Comparison of ENCODE assay signal across 8 mouse cellular contexts in genomic region chr2:158687804-158688241, GRCm38 (mm10). TPM values are rescaled to one million over a fixed set of nuclear protein-coding genes. Genes with fewer than 3 reads are reported as not detected.
DNase-seq lines count a peak whose midpoint lies in the region; ATAC-seq and TF ChIP-seq lines count a peak whose summit lies in the region.

No protein-coding gene starts in this region.

- no peak for TF ChIP-seq CTCF in liver, postnatal 0 days (IDR thresholded peaks at IDR 0.05; ENCODE audit: low read depth)
- no peak for TF ChIP-seq CTCF in lung, adult 2 months (IDR thresholded peaks at IDR 0.05; ENCODE audit: insufficient read depth, low read length)

- H3K4me3 ChIP-seq in liver, postnatal 0 days (ENCODE audit: low read depth, low read length): no peak overlapping the region
- no peak overlapping the region for H3K4me3 ChIP-seq in liver, embryonic 11.5 days (ENCODE audit: low read depth, low read length)
- H3K4me3 ChIP-seq in lung, adult 2 months (replicated peaks; ENCODE audit: extremely low read depth, low read depth, low read length): no peak overlapping the region
- no peak overlapping the region; the same call in 1 of the 2 replicates for H3K4me3 ChIP-seq in stomach, embryonic 16.5 days (replicated peaks; ENCODE audit: low read length)

- H3K9ac ChIP-seq in liver, postnatal 0 days (replicated peaks): no peak overlapping the region
- no peak overlapping the region for H3K9ac ChIP-seq in liver, embryonic 11.5 days (ENCODE audit: low read depth, low read length)
- no peak overlapping the region for H3K9ac ChIP-seq in stomach, embryonic 16.5 days (ENCODE audit: low read length)

- no peak for TF ChIP-seq EP300 in liver, postnatal 0 days (IDR thresholded peaks at IDR 0.05; ENCODE audit: low read depth)

- TF ChIP-seq POLR2A in lung, adult 2 months (IDR thresholded peaks at IDR 0.05; ENCODE audit: borderline replicate concordance, extremely low read depth, low read depth, low read length): no peak

- ATAC-seq in liver, postnatal 0 days: no peak
- ATAC-seq in liver, embryonic 11.5 days (replicated peaks; ENCODE audit: low FRiP score): no peak
- ATAC-seq in stomach, embryonic 16.5 days (ENCODE audit: insufficient read depth, low FRiP score): peak; percentile 51
- ATAC-seq in megakaryocyte-erythroid progenitor cell, adult 5-6 weeks (replicated peaks; ENCODE audit: low FRiP score, low TSS enrichment, poor library complexity, severe bottlenecking): no peak

- 40% methylated on average over 25 of the region's 25 CpGs for WGBS in liver, postnatal 0 days (ENCODE audit: insufficient replicate concordance)
- WGBS in liver, embryonic 11.5 days: 53% methylated on average over 25 of the region's 25 CpGs
- WGBS in lung, adult 2 months: 25% methylated on average over 25 of the region's 25 CpGs
- WGBS in stomach, embryonic 16.5 days: 40% methylated on average over 25 of the region's 25 CpGs

- no peak overlapping the region for H3K4me2 ChIP-seq in liver, postnatal 0 days (ENCODE audit: low read depth, low read length)
- no peak overlapping the region for H3K4me2 ChIP-seq in liver, embryonic 11.5 days
- peak overlapping the region; percentile 30; the same call in 1 of the 2 replicates for H3K4me2 ChIP-seq in stomach, embryonic 16.5 days (ENCODE audit: low read depth, low read length)

- H3K4me1 ChIP-seq in liver, postnatal 0 days (ENCODE audit: insufficient read depth): peaks cover 7% of the 10 kb centered on the region
- H3K4me1 ChIP-seq in liver, embryonic 11.5 days (replicated peaks; ENCODE audit: control insufficient read depth, insufficient read depth, low read length): no peaks in the 10 kb centered on the region
- peaks cover 33% of the 10 kb centered on the region for H3K4me1 ChIP-seq in lung, adult 2 months (ENCODE audit: control insufficient read depth, insufficient read depth, low read length)
- H3K4me1 ChIP-seq in stomach, embryonic 16.5 days (ENCODE audit: control insufficient read depth, insufficient read depth, low read length): no peaks in the 10 kb centered on the region

- no peaks in the 10 kb centered on the region for H3K27me3 ChIP-seq in liver, postnatal 0 days (ENCODE audit: insufficient read depth, low read length)
- no peaks in the 10 kb centered on the region for H3K27me3 ChIP-seq in liver, embryonic 11.5 days (replicated peaks; ENCODE audit: control insufficient read depth, insufficient read depth, low read length)
- no peaks in the 10 kb centered on the region for H3K27me3 ChIP-seq in stomach, embryonic 16.5 days (ENCODE audit: control insufficient read depth, insufficient read depth, low read length)

- H3K27ac ChIP-seq in liver, postnatal 0 days (ENCODE audit: low read depth): no peak overlapping the region
- H3K27ac ChIP-seq in liver, embryonic 11.5 days (ENCODE audit: low read depth, low read length): no peak overlapping the region
- peak overlapping the region; percentile 32; the same call in 1 of the 2 replicates for H3K27ac ChIP-seq in stomach, embryonic 16.5 days (ENCODE audit: low read length)

- DNase-seq in liver, postnatal 0 days: peak; percentile 22
- DNase-seq in liver, embryonic 11.5 days (ENCODE audit: low spot score): no peak
- DNase-seq in adrenal gland, adult 8-10 months: peak; percentile 52
- DNase-seq in gastrocnemius, postnatal 25 days: peak; percentile 53
- peak; percentile 79 for DNase-seq in kidney, adult 18-20 months
- peak; percentile 43 for DNase-seq in lung, adult 2 months

- no peaks in the 10 kb centered on the region for H3K9me3 ChIP-seq in liver, postnatal 0 days (ENCODE audit: low read length)
- H3K9me3 ChIP-seq in liver, embryonic 11.5 days (ENCODE audit: control insufficient read depth, low read length): no peaks in the 10 kb centered on the region
- no peaks in the 10 kb centered on the region for H3K9me3 ChIP-seq in stomach, embryonic 16.5 days (replicated peaks; ENCODE audit: control insufficient read depth, low read length)

- H3K36me3 ChIP-seq in liver, postnatal 0 days (replicated peaks; ENCODE audit: insufficient read depth, low read length): no peaks in the 10 kb centered on the region
- no peaks in the 10 kb centered on the region for H3K36me3 ChIP-seq in liver, embryonic 11.5 days (ENCODE audit: control insufficient read depth, insufficient read depth, low read length)
- H3K36me3 ChIP-seq in stomach, embryonic 16.5 days (ENCODE audit: control insufficient read depth, insufficient read depth, low read length): no peaks in the 10 kb centered on the region

RNA-seq across cellular contexts. Expression of gene Ppp1r16b, which starts 22.6 kb away (rescaled TPM):
- 2.5 and 2.9 TPM in 2 replicates for polyA plus RNA-seq in liver, postnatal 0 days (2015; fragmentation: Nextera tagmentation; extraction: Ambion mirVana)
- polyA plus RNA-seq in liver, embryonic 11.5 days (2014; fragmentation: Nextera tagmentation; extraction: Ambion mirVana): 4.4 and 5.2 TPM in 2 replicates
- total RNA-seq in adrenal gland, adult 8-10 months (2022): 10 to 100 TPM in 3 of 4 experiments, 1 to 10 TPM in 1; 9.9 to 13.8 (median 11.1) TPM
- 1 to 10 TPM; 4.8 to 5.2 TPM for total RNA-seq in gastrocnemius, postnatal 25 days (2021)
- 31.6 and 43.5 TPM in 2 replicates for polyA plus RNA-seq in lung, adult 2 months (2012; rRNA removed)
- 3.5 and 4.1 TPM in 2 replicates for polyA plus RNA-seq in stomach, embryonic 16.5 days (2015; fragmentation: Nextera tagmentation; extraction: Ambion mirVana)
- total RNA-seq in megakaryocyte-erythroid progenitor cell, adult 5-6 weeks (2014; fragmentation: Nextera tagmentation): 2.4 and 5.0 TPM in 2 replicates
- total RNA-seq in megakaryocyte-erythroid progenitor cell, adult 5-6 weeks (2017): 0.04 and 1.6 TPM in 2 replicates
